Mouse (Mus musculus) heart, postnatal 0 days (tissue): ENCODE measurements at regions not wholly inside any gene's neighbourhood (a gene's known extent, or its start where the extent isn't known, plus 50 kb on each side); places are given as distances from the start of the nearest gene placed in this dataset.

Experiments
- CTCF ChIP-seq: IDR thresholded peaks from 2 replicates; pipeline ENCODE4 v1.5.1; 2016; ENCODE audit warnings: antibody characterized with exemption, control low read depth, low read depth
- EP300 ChIP-seq: IDR thresholded peaks from 2 replicates; pipeline ENCODE4 v1.6.1; 2016; ENCODE audit warnings: antibody characterized with exemption, low read depth

- TF ChIP-seq CTCF: no peak
- no peak for TF ChIP-seq EP300
Observed at GRCm38 (mm10) chr13:70336069-70336468, 301.4 kb downstream of the Ice1 start.
